Mouse (Mus musculus): ENCODE results near the gene Hdac9. TPM values are rescaled to one million over a fixed set of nuclear protein-coding genes. Genes with fewer than 3 reads are reported as not detected.

The Hdac9 gene
- polyA plus RNA-seq, 1 experiment: 6.0 TPM

DNA sequence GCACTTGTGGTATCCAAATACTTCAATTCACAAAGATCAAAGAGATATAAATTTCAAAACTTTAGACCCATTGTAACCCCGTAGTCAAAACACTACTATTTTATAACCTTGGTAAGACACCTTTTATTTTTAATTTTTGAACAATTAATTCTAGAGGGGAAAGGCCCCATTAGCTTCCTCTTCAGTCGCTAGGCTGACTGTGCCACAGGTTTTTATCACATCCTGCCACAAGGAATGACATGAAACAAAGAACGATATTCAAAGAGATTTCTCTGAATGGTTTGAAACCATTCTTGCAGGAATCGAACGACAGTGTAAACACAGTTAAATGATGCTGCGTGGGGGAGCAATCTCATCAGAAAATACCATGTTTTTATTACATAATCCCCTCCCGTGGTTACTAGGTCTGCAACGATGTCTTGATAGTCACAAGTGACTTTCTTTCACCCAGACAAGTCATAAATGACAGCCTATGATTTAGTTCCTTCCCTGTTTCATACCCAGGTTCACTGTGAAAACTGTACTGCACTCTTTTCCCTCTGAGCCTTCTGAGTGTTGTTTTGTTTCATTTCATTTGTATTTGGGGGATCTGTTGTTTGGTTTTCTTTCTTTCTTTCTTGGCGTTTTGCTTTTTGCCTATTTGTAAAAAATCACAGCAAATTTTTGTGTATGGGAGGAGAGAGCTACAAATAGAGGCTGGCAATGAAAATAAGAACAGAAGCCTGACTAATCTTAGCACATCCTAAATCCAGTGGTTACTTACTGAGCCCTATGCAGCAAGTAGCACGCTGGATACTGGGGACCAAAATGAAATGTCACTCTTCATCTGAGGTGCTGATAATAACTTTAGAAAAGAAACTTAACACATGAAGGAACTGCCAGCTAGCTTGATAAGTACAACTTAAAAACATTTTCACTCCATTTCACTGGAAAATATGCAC, 105.0 kb downstream of the Hdac9 start:
- TF ChIP-seq POLR2A (IDR thresholded peaks at IDR 0.05; ENCODE audit: low read depth, low read length) (no peak), CTCF (IDR thresholded peaks at IDR 0.05; ENCODE audit: borderline replicate concordance, insufficient read depth, low read length) (no peak)
- H3K4me3 ChIP-seq (ENCODE audit: insufficient read depth, low read length): no peak overlapping the region
- no peaks in the 10 kb centered on the region for H3K4me1 ChIP-seq (ENCODE audit: control insufficient read depth, insufficient read depth, low read length)
- H3K27ac ChIP-seq (ENCODE audit: insufficient read depth, low read length): no peak overlapping the region

DNA sequence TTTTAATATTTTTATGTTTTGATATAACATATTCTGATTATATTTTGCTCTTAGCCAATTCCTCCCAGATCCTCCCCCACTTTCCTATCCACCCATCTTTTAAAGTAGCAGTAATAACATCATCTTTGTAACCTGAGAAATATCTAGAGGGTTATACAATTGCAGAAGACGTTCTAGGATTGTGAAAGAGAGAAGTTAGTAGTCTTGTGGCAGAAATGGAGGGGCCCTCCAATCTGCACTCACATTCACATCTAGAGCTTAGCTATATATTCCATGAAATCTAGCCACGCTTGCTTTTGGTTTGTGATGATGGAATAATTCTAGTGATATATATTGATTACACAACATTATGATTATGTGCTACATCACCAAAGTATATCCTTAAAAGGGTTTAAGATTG, 106.7 kb downstream of the Hdac9 start:
- TF ChIP-seq POLR2A (IDR thresholded peaks at IDR 0.05; ENCODE audit: low read depth, low read length): no peak
- no peak for TF ChIP-seq CTCF (IDR thresholded peaks at IDR 0.05; ENCODE audit: borderline replicate concordance, insufficient read depth, low read length)
- Histone ChIP-seq H3K4me1 (ENCODE audit: control insufficient read depth, insufficient read depth, low read length) (no peaks in the 10 kb centered on the region; the same call in 1 of the 2 replicates), H3K27ac (ENCODE audit: insufficient read depth, low read length) (no peak overlapping the region), H3K4me3 (ENCODE audit: insufficient read depth, low read length) (no peak overlapping the region)

DNA sequence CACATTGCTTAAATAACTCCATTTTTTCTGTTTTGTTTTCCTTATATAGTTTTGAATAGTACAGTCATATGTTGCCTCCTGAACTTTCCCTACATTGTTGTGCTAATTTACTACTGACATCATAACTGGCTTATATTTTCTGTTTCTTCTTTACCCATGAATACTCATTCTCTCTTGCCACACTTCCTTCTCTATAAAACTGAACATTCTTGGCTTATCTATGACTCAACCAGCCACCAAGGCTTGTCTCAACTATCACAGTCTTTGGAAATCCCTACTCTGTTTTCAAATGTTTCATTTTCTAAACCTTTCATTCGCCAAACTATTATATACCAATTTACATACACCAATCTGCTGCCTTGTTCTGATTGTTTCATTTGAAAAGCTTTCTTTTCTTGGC, 108.7 kb downstream of the Hdac9 start:
- Histone ChIP-seq H3K4me1 (ENCODE audit: control insufficient read depth, insufficient read depth, low read length) (no peaks in the 10 kb centered on the region; the same call in 1 of the 2 replicates), H3K4me3 (ENCODE audit: insufficient read depth, low read length) (no peak overlapping the region), H3K27ac (ENCODE audit: insufficient read depth, low read length) (no peak overlapping the region)
- TF ChIP-seq POLR2A (IDR thresholded peaks at IDR 0.05; ENCODE audit: low read depth, low read length) (no peak), CTCF (IDR thresholded peaks at IDR 0.05; ENCODE audit: borderline replicate concordance, insufficient read depth, low read length) (no peak)

DNA sequence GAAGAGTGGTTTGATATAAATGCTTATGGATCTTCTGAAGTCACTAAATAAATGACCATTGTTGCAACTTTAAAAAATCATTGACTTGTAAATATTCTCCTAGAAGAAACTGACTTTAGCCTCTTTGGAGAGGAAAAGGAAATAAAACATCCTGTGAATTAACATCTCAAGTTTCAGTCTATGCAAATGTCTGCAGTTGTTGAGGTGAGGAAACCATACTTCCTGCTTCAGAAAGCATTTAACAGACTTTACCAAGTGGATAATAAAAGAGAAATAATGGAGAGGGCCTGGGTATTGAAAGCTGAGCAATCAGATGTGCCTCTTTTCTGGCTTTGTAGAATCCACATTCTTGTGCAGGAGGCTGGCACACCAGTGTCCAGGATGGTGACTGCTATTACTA, 110.4 kb downstream of the Hdac9 start:
- Histone ChIP-seq H3K4me3 (ENCODE audit: insufficient read depth, low read length) (no peak overlapping the region), H3K4me1 (ENCODE audit: control insufficient read depth, insufficient read depth, low read length) (no peaks in the 10 kb centered on the region; the same call in 1 of the 2 replicates), H3K27ac (ENCODE audit: insufficient read depth, low read length) (no peak overlapping the region)
- TF ChIP-seq POLR2A (IDR thresholded peaks at IDR 0.05; ENCODE audit: low read depth, low read length) (no peak), CTCF (IDR thresholded peaks at IDR 0.05; ENCODE audit: borderline replicate concordance, insufficient read depth, low read length) (no peak)

DNA sequence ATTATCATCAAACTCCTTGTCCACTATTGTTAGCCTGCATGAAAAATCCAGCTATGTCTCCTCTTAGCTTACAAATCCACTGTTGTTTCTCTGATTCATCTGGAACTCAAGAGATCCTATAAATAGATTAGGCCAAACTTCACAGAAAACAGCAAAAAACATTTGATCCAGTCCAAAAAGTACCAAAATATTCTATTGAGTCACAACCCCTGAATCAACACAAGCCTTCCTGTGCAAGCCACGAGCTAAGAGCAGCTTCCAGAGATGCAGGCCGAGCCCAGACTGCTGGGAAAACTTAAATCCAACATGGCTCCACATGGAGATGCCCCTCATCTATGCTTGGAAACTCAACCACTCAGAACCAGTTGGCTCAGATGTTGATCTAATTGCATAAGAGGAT, 113.2 kb downstream of the Hdac9 start:
- Histone ChIP-seq H3K27ac (ENCODE audit: insufficient read depth, low read length) (peak overlapping the region; percentile 47), H3K4me1 (ENCODE audit: control insufficient read depth, insufficient read depth, low read length) (no peaks in the 10 kb centered on the region; the same call in 1 of the 2 replicates), H3K4me3 (ENCODE audit: insufficient read depth, low read length) (no peak overlapping the region)
- no peak for TF ChIP-seq POLR2A (IDR thresholded peaks at IDR 0.05; ENCODE audit: low read depth, low read length)
- no peak for TF ChIP-seq CTCF (IDR thresholded peaks at IDR 0.05; ENCODE audit: borderline replicate concordance, insufficient read depth, low read length)

DNA sequence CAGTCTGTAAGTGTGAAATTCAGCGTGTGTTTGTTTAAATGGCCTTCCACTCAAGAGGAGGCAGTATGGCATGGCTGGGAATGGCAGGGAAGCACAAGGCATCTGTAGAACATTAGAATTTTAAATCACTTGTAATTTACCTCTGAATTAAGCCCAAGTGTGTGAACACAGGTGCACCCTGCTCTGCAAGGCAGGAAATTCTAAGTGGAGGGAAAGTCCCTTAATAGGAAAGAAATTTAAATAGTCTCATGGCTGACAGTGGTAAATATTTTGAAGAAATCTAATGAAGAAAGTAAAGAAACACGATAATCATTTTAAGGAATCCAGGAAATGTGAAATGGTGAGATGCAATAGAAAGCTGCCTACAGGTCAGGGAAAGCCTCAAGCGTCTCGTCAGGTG, 114.6 kb downstream of the Hdac9 start:
- Histone ChIP-seq H3K4me3 (ENCODE audit: insufficient read depth, low read length) (no peak overlapping the region), H3K4me1 (ENCODE audit: control insufficient read depth, insufficient read depth, low read length) (no peaks in the 10 kb centered on the region; the same call in 1 of the 2 replicates), H3K27ac (ENCODE audit: insufficient read depth, low read length) (no peak overlapping the region)
- TF ChIP-seq POLR2A (IDR thresholded peaks at IDR 0.05; ENCODE audit: low read depth, low read length) (no peak), CTCF (IDR thresholded peaks at IDR 0.05; ENCODE audit: borderline replicate concordance, insufficient read depth, low read length) (no peak)

DNA sequence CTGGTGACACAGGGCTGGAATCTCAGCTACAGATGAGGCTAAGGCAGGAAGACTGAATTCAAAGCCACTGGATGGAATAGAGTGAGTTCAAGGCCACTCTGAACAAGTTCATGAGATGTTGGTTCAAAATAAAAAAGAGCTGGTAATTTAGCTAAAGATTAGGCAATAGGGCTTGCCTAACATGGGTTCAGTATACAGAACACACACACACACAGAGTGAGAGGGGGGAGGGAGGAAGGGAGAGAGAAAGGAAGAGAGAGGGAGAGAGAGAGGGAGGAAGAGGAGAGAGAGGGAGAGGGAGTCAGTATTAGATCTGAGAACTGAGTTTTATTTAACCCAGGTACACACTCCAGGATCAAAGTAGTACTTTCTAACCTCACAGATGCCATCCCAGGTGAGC, 115.1 kb downstream of the Hdac9 start:
- Histone ChIP-seq H3K4me3 (ENCODE audit: insufficient read depth, low read length) (no peak overlapping the region), H3K27ac (ENCODE audit: insufficient read depth, low read length) (no peak overlapping the region), H3K4me1 (ENCODE audit: control insufficient read depth, insufficient read depth, low read length) (no peaks in the 10 kb centered on the region; the same call in 1 of the 2 replicates)
- TF ChIP-seq CTCF (IDR thresholded peaks at IDR 0.05; ENCODE audit: borderline replicate concordance, insufficient read depth, low read length): no peak

DNA sequence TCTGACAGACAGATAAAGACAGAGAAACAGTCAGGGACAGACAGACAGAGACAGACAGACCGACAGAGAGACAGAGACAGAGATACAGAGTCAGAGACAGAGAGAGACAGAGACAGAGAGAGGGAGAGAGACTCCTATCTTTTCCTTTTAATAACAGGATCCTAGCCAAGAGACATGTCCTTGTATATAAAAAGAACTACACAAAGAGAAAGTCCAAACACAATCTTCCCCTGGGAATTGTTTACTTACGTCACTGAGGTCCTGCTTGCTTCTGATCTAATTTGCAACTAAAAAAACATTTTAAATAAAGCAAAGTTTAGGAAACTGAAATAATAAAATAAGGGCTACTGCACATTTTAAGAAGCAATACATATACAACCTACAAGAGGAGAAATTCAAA, 119.5 kb downstream of the Hdac9 start:
- Histone ChIP-seq H3K4me1 (ENCODE audit: control insufficient read depth, insufficient read depth, low read length) (no peaks in the 10 kb centered on the region), H3K27ac (ENCODE audit: insufficient read depth, low read length) (no peak overlapping the region), H3K4me3 (ENCODE audit: insufficient read depth, low read length) (no peak overlapping the region)
- no peak for TF ChIP-seq POLR2A (IDR thresholded peaks at IDR 0.05; ENCODE audit: low read depth, low read length)
- TF ChIP-seq CTCF (IDR thresholded peaks at IDR 0.05; ENCODE audit: borderline replicate concordance, insufficient read depth, low read length): no peak

DNA sequence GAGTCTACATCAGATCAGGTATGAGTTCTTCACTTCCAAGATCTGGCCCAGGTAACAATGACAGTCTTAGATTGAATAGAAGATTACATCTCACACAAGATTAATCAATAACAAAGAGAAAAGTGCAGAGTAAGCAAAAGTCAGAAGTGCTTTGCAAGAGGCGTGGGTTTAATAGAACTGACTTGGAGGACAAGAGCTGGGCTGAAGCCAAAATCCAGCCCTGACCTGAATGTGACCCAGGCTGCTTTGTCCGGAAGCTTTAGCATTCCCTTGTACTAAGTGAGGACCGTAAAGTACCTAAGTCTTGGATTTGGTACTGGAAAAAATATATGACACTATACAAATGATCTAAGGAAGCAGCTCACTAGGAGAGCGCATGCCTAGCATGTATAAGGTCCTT, 121.4 kb downstream of the Hdac9 start:
- peaks cover 6% of the 10 kb centered on the region for H3K4me1 ChIP-seq (ENCODE audit: control insufficient read depth, insufficient read depth, low read length)
- no peak overlapping the region for H3K27ac ChIP-seq (ENCODE audit: insufficient read depth, low read length)
- TF ChIP-seq POLR2A (IDR thresholded peaks at IDR 0.05; ENCODE audit: low read depth, low read length) (no peak), CTCF (IDR thresholded peaks at IDR 0.05; ENCODE audit: borderline replicate concordance, insufficient read depth, low read length) (no peak)
- H3K4me3 ChIP-seq (ENCODE audit: insufficient read depth, low read length): no peak overlapping the region

DNA sequence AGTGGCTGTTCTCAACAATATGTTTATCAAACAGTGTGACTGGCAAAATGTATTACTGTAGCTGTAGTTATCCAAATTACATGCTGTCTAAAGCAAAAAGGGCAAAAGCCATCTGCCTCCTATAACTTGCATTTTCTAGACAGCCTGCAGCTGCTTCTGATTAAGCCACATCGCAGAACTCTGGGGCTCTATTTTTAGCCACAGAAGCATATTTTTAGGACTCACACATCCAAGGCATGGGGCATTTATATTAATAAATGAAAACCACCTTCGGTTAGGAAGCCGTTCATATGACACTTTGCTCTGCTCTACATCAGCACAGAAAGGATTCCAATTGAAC, 124.8 kb downstream of the Hdac9 start:
- peaks cover 6% of the 10 kb centered on the region for H3K4me1 ChIP-seq (ENCODE audit: control insufficient read depth, insufficient read depth, low read length)
- H3K4me3 ChIP-seq (ENCODE audit: insufficient read depth, low read length): no peak overlapping the region
- H3K27ac ChIP-seq (ENCODE audit: insufficient read depth, low read length): peak overlapping the region; percentile 86
- TF ChIP-seq CTCF (IDR thresholded peaks at IDR 0.05; ENCODE audit: borderline replicate concordance, insufficient read depth, low read length) (no peak), POLR2A (IDR thresholded peaks at IDR 0.05; ENCODE audit: low read depth, low read length) (no peak)
